Mouse (Mus musculus): ENCODE measurements at regions not wholly inside any gene's neighbourhood (a gene's known extent, or its start where the extent isn't known, plus 50 kb on each side); places are given as distances from the start of the nearest gene placed in this dataset.
A peak's percentile ranks its signal among the peaks of the same experiment; 100 is the strongest.

DNA sequence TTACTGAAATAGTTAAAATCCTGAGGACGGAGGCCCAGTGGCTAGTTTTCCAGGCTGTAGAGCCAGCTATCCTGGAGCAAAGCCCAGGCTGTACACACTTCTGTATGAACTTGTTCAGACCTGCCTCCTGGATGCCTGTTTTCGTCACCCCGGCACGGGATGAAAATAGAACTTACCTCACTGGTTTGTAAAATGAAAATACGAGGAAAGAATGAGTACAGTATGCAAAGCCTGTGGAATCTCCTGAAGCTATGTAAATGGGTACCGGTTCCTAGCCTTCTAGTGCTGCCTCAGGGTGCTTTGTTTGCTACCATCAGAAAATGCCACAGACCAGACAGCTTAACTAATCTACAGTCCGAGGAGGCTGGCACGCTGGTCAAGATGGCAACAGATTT is 276.0 kb upstream of the Cdyl start:
- WGBS = 10% methylated on average over 8 of the region's 8 CpGs
- no peak overlapping the region for H3K9ac ChIP-seq
- ATAC-seq (ENCODE audit: insufficient number of reproducible peaks, low FRiP score) = peak; percentile 83

DNA sequence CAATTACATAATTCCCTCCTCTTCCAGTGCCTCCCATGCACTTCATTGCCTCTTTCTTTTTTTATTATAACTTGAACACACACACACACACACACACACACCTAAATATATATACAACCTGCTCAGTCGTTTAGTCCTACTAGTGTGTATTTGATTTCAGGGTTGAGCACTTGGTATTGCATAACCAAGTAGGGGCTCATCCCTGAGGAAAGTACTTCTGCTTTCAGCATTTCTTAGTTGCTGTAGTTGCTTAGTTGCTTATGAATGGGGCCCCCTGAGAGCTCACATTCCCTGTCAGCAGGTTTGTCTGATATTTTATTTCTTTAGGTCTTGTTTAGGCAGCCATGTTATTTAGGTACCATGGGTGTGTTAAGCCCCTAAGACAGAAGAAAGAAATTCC is 271.3 kb upstream of the Cdyl start:
- Histone ChIP-seq H3K27ac (ENCODE audit: poor library complexity, severe bottlenecking) (no peak overlapping the region), H3K9ac (no peak overlapping the region), H3K4me1 (replicated peaks) (peaks cover 13% of the 10 kb centered on the region; the same call in 1 of the 2 replicates), H3K36me3 (no peaks in the 10 kb centered on the region), H3K27me3 (replicated peaks) (no peaks in the 10 kb centered on the region), H3K4me3 (no peak overlapping the region), H3K4me2 (no peak overlapping the region), H3K9me3 (replicated peaks) (no peaks in the 10 kb centered on the region)
- WGBS = 52% methylated on average over 1 of the region's 1 CpGs
- ATAC-seq (ENCODE audit: insufficient number of reproducible peaks, low FRiP score) = no peak

More for the DNA sequence above, 276.0 kb upstream of the Cdyl start:
- no peaks in the 10 kb centered on the region for H3K27me3 ChIP-seq (replicated peaks)
- H3K36me3 ChIP-seq = no peaks in the 10 kb centered on the region
- peak overlapping the region; percentile 61 for H3K4me2 ChIP-seq
- peak overlapping the region; percentile 21 for H3K4me3 ChIP-seq
- peaks cover 22% of the 10 kb centered on the region for H3K4me1 ChIP-seq (replicated peaks)
- H3K9me3 ChIP-seq (replicated peaks) = no peaks in the 10 kb centered on the region
- peak overlapping the region; percentile 85 for H3K27ac ChIP-seq (ENCODE audit: poor library complexity, severe bottlenecking)

DNA sequence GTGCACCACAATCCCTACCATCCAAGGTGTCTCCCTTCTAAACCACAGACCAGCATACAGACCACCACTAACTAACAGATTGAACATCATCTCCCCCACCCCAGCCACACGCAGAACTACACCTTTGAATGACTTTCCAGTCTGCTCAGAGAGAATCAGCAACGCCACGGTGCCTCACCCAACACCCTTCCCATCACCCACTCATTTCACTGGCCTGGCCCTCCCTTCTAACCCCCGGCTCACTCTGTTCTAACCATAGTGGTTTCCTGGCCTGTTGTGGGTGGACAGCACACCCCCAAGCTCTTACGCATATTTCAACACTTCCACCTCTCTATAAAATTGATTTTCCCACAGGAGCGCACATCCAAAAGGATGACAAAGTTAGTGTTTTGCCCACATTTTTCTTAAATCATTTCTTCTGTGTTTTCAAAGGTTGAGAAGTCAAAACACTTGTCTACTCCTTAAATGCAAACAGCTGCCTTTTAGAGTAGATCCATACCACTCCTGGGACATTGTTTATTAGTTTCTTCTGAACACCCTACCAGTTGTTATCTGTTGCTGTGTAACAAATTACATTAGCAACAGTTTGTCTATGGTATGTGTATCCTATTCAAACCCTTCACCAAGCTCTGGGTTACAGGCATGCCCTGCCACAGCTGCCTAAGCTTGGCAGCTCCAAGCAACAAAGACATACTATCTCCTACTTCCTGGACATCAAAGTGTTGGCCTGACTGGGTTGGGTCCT is 269.7 kb upstream of the Cdyl start:
- Histone ChIP-seq H3K9ac (no peak overlapping the region), H3K4me2 (no peak overlapping the region), H3K4me1 (replicated peaks) (peaks cover 5% of the 10 kb centered on the region), H3K4me3 (no peak overlapping the region), H3K9me3 (replicated peaks) (no peaks in the 10 kb centered on the region), H3K27me3 (replicated peaks) (no peaks in the 10 kb centered on the region), H3K36me3 (no peaks in the 10 kb centered on the region), H3K27ac (ENCODE audit: poor library complexity, severe bottlenecking) (no peak overlapping the region)
- no peak for ATAC-seq (ENCODE audit: insufficient number of reproducible peaks, low FRiP score)
- WGBS = 81% methylated on average over 6 of the region's 6 CpGs

DNA sequence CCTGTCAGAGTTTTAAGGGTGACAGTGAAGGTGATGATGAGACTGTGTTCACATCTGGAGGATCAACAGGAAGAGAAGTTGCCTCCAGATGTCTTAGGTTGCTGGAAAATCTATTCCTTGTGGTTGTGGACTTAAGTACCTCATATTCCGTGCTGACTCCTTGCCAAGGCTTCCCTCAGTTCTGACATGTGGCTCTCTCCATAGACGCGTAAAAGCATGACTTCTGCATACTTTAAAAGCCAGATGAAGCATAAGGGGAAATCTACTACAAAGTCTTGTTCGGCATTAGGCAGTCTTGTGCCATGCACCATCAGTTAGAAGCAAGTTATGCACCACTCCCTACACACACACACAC is 269.1 kb upstream of the Cdyl start:
- Histone ChIP-seq H3K4me1 (replicated peaks) (peaks cover 10% of the 10 kb centered on the region), H3K9me3 (replicated peaks) (no peaks in the 10 kb centered on the region), H3K36me3 (no peaks in the 10 kb centered on the region), H3K27ac (ENCODE audit: poor library complexity, severe bottlenecking) (no peak overlapping the region), H3K4me2 (no peak overlapping the region), H3K4me3 (no peak overlapping the region), H3K27me3 (replicated peaks) (no peaks in the 10 kb centered on the region), H3K9ac (no peak overlapping the region)
- no peak for ATAC-seq (ENCODE audit: insufficient number of reproducible peaks, low FRiP score)
- 60% methylated on average over 4 of the region's 4 CpGs for WGBS

DNA sequence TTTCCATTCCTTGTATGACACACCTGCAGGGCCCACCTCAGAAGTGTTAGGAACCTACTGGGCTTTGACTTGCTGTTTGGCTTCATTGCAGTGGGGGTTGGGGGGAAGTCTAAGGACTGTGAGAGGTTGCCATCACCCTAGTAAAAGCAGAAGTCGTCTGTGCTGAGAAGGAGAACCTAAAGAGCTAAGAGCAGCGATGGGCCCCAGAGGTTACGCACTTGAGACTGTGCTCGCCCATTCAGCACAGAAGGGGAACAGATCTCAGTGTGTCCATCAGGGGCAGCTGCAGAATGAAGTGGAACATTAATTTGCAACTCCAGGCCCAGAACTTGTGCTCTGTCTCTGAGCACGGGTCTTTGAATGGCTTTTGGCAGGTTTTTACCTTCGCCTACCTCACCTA is 267.5 kb upstream of the Cdyl start:
- no peak overlapping the region for H3K4me3 ChIP-seq
- H3K27me3 ChIP-seq (replicated peaks) = no peaks in the 10 kb centered on the region
- H3K4me1 ChIP-seq (replicated peaks) = peaks cover 18% of the 10 kb centered on the region
- no peaks in the 10 kb centered on the region for H3K9me3 ChIP-seq (replicated peaks)
- ATAC-seq (ENCODE audit: insufficient number of reproducible peaks, low FRiP score) = no peak
- no peak overlapping the region for H3K27ac ChIP-seq (ENCODE audit: poor library complexity, severe bottlenecking)
- WGBS = 84% methylated on average over 6 of the region's 6 CpGs
- H3K4me2 ChIP-seq = no peak overlapping the region
- no peaks in the 10 kb centered on the region for H3K36me3 ChIP-seq
- no peak overlapping the region for H3K9ac ChIP-seq

DNA sequence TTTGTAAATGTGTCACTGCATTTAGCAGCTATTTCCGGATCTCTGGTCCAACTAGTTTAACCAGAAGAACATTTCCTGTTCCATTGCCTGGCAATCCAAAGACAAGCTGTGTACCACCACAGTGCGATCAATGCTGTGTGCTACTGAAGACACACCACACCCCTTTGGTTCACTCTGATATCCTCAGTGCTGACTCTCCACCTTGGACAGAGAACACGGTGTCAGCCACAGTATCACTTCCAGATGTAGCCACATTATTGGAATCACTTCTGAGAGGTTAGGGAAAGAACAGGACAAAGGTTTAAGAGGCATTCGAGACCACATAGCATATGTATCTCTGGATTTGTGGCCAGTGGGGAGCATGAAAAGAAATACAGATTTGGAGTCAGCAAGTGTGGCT is 264.4 kb upstream of the Cdyl start:
- Histone ChIP-seq H3K9ac (no peak overlapping the region), H3K4me1 (replicated peaks) (peaks cover 25% of the 10 kb centered on the region), H3K27ac (ENCODE audit: poor library complexity, severe bottlenecking) (peak overlapping the region; percentile 26; the same call in 1 of the 2 replicates), H3K4me3 (no peak overlapping the region), H3K27me3 (replicated peaks) (no peaks in the 10 kb centered on the region), H3K36me3 (no peaks in the 10 kb centered on the region), H3K4me2 (peak overlapping the region; percentile 23; the same call in 1 of the 2 replicates), H3K9me3 (replicated peaks) (no peaks in the 10 kb centered on the region)
- WGBS = 52% methylated on average over 4 of the region's 4 CpGs
- no peak for ATAC-seq (ENCODE audit: insufficient number of reproducible peaks, low FRiP score)

DNA sequence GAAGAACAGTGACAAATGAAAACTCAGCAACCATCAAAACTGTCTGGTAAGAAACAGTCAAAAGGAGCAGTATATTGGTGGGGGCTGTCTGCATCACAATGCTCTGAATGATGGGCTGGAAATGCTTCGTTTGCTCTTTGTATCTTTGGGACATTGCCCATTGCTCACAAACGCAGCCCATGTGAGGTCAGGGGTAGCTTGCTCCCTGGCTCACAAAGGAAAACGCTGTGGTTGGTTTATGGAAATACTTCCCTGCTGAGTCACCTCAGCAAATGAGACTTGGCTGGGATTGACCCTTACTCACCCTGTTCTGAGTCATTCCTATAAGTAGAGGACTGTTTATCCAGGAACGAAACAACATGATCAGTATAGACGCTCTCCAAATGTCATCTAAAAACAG is 264.0 kb upstream of the Cdyl start:
- Histone ChIP-seq H3K4me3 (no peak overlapping the region), H3K27me3 (replicated peaks) (no peaks in the 10 kb centered on the region), H3K9me3 (replicated peaks) (no peaks in the 10 kb centered on the region), H3K4me1 (replicated peaks) (peaks cover 25% of the 10 kb centered on the region), H3K9ac (no peak overlapping the region), H3K4me2 (0 out of 2 replicates have a peak overlapping the region, but pooled peaks have one; percentile 23), H3K36me3 (no peaks in the 10 kb centered on the region), H3K27ac (ENCODE audit: poor library complexity, severe bottlenecking) (peak overlapping the region; percentile 26)
- no peak for ATAC-seq (ENCODE audit: insufficient number of reproducible peaks, low FRiP score)
- WGBS = 25% methylated on average over 5 of the region's 5 CpGs

DNA sequence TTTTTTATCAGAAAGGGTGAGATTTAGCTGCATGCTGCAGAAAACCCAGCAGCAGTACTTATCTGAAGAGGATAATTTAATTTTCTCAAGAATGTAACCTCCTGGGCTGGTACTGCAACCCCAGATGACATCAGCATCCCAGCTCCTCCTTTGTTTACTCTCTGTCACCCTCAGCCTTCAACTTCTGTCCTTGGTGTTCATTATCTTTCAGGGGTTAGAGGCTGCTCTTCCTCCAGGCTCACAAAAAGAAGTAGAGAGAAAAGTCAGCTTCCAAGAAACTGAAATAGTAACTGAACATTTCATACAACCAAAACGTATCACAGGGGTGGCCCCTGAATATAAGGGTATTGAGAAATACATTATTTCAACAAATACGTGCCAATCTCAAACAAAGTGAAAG is 262.5 kb upstream of the Cdyl start:
- 70% methylated on average over 2 of the region's 2 CpGs for WGBS
- H3K27me3 ChIP-seq (replicated peaks) = no peaks in the 10 kb centered on the region
- no peak for ATAC-seq (ENCODE audit: insufficient number of reproducible peaks, low FRiP score)

DNA sequence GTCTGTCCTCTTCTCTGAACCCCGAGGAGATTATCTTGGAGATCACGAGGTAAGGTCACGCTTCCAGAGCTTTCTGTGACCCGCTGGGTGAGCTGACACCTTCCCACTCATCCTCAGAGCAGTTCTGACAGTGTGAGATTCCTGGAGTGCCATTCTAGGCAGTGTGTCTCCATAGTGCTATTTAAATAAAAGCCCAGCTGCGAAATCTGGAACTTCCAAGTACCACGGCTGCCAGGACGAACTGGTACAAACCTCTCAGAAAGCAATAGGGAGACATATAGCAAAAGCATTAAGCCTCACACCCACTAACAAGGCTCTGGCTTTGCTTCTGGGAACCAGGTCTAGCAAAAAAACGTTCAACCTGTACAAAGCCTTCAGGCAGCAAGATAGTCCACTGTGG is 261.4 kb upstream of the Cdyl start:
- no peaks in the 10 kb centered on the region for H3K27me3 ChIP-seq (replicated peaks)
- ATAC-seq (ENCODE audit: insufficient number of reproducible peaks, low FRiP score) = no peak
- H3K36me3 ChIP-seq = no peaks in the 10 kb centered on the region
- no peak overlapping the region for H3K4me2 ChIP-seq
- peaks cover 25% of the 10 kb centered on the region for H3K4me1 ChIP-seq (replicated peaks)
- no peaks in the 10 kb centered on the region for H3K9me3 ChIP-seq (replicated peaks)
- H3K4me3 ChIP-seq = no peak overlapping the region
- no peak overlapping the region for H3K9ac ChIP-seq
- WGBS = 37% methylated on average over 8 of the region's 8 CpGs
- H3K27ac ChIP-seq (ENCODE audit: poor library complexity, severe bottlenecking) = 0 out of 2 replicates have a peak overlapping the region, but pooled peaks have one; percentile 11

More for the DNA sequence above, 262.5 kb upstream of the Cdyl start:
- Histone ChIP-seq H3K36me3 (no peaks in the 10 kb centered on the region), H3K9me3 (replicated peaks) (no peaks in the 10 kb centered on the region), H3K9ac (no peak overlapping the region), H3K27ac (ENCODE audit: poor library complexity, severe bottlenecking) (no peak overlapping the region), H3K4me3 (no peak overlapping the region), H3K4me1 (replicated peaks) (peaks cover 25% of the 10 kb centered on the region), H3K4me2 (no peak overlapping the region)

DNA sequence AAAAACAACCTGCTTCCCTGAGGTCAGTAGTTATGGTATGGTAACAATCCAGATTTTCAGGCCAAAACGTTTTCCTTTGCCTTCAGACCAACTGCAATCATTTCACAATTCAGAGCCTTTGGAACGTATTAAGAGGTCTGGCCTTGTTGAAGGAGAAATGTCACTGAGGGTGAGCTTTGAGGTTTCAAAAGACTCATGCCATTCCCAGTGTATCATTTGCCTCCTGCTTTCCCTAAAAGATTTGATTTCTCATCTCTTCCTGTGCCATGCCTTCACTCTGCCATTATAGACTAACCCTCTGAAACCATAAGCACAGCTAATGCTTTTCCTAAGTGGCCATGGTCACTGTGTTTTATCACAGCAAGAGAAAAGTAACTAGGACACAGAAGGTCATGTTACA is 256.8 kb upstream of the Cdyl start:
- no peaks in the 10 kb centered on the region for H3K9me3 ChIP-seq (replicated peaks)
- H3K36me3 ChIP-seq = no peaks in the 10 kb centered on the region
- ATAC-seq (ENCODE audit: insufficient number of reproducible peaks, low FRiP score) = no peak
- H3K4me2 ChIP-seq = no peak overlapping the region
- H3K4me1 ChIP-seq (replicated peaks) = peaks cover 6% of the 10 kb centered on the region
- no peak overlapping the region for H3K4me3 ChIP-seq
- no peak overlapping the region for H3K9ac ChIP-seq
- no peak overlapping the region for H3K27ac ChIP-seq (ENCODE audit: poor library complexity, severe bottlenecking)
- 65% methylated on average over 2 of the region's 2 CpGs for WGBS
- no peaks in the 10 kb centered on the region for H3K27me3 ChIP-seq (replicated peaks)

DNA sequence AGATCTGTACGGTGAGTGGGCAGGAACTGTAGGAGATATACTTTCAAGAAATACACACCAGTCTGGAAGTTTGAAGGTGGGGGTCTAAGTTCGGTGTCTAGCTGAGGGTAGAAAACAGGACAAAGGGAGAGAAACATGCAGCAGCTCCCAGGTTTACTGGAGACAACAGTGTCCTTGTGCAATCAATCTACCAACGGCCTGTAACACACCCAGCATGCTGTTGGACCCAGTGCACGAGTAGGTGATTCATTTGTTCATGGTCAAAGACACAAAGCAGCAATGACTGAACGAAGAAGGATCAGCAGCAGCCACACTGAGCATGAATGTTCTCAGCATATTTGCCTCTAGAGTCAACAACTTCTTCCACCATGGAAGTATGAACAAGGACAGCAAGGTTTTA is 255.2 kb upstream of the Cdyl start:
- no peak overlapping the region for H3K4me2 ChIP-seq

DNA sequence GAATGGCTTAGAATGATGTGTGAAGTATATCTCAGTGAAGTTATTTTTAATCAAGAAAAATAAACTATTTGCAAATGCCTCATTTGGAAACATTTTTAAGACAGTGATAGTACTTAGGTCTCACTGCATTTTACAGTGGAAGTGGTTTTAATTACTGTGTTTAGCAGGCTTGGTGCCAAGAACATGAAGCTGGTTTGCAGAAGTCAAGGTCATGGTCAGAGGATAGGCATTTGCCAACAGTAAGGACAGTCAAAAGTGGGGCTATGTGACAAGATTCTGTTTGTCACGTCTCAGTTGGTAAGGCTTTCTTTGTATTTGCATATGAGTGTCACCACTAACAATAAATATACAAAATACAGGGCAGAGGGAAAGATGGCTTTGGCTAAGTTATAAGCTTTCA is 254.2 kb upstream of the Cdyl start:
- no peak overlapping the region for H3K4me2 ChIP-seq
- no peaks in the 10 kb centered on the region for H3K4me1 ChIP-seq (replicated peaks)
- no peaks in the 10 kb centered on the region for H3K27me3 ChIP-seq (replicated peaks)
- H3K9me3 ChIP-seq (replicated peaks) = no peaks in the 10 kb centered on the region
- no peak overlapping the region for H3K9ac ChIP-seq
- ATAC-seq (ENCODE audit: insufficient number of reproducible peaks, low FRiP score) = no peak
- no peaks in the 10 kb centered on the region for H3K36me3 ChIP-seq
- H3K27ac ChIP-seq (ENCODE audit: poor library complexity, severe bottlenecking) = no peak overlapping the region
- 59% methylated on average over 1 of the region's 1 CpGs for WGBS
- no peak overlapping the region for H3K4me3 ChIP-seq

More for the DNA sequence above, 255.2 kb upstream of the Cdyl start:
- Histone ChIP-seq H3K9me3 (replicated peaks) (no peaks in the 10 kb centered on the region), H3K4me3 (no peak overlapping the region), H3K4me1 (replicated peaks) (no peaks in the 10 kb centered on the region), H3K9ac (no peak overlapping the region), H3K36me3 (no peaks in the 10 kb centered on the region), H3K27ac (ENCODE audit: poor library complexity, severe bottlenecking) (no peak overlapping the region), H3K27me3 (replicated peaks) (no peaks in the 10 kb centered on the region)
- ATAC-seq (ENCODE audit: insufficient number of reproducible peaks, low FRiP score) = no peak
- 86% methylated on average over 5 of the region's 5 CpGs for WGBS

Data from heart, embryonic 12.5 days (tissue).